Mouse (Mus musculus) heart, embryonic 14.5 days (tissue): ENCODE measurements around the gene Ncor2. TPM values are rescaled to one million over a fixed set of nuclear protein-coding genes. Genes with fewer than 3 reads are reported as not detected.

Experiments
- ATAC-seq: fragments of 200-750 bp; cut with Nextera tagmentation; 2 replicates; pipeline ENCODE4 v1.8.0; 2017; ENCODE audit warnings: low read depth, moderate TSS enrichment; ENCODE audit not compliant: insufficient number of reproducible peaks, insufficient read depth, low FRiP score
- H3K27ac ChIP-seq, 2 experiments: fragments of 200-500 bp in 1 of 2; fragments of 300-500 bp in 1 of 2; sonication (generic) in 1 of 2; replicated peaks in 1 of 2; 2 replicates each; pipeline ENCODE4 v1.5.1; 2012 to 2014; ENCODE audit warnings: low read depth in 2 of 2, low read length in 2 of 2, control low read depth in 1 of 2, mild to moderate bottlenecking in 1 of 2, mixed read lengths in 1 of 2; ENCODE audit not compliant: control insufficient read depth in 1 of 2, insufficient read depth in 1 of 2
- H3K27me3 ChIP-seq: fragments of 300-500 bp; sonication (generic); 2 replicates; pipeline ENCODE4 v1.6.1; 2014; ENCODE audit warnings: mild to moderate bottlenecking, low read length, control low read depth; ENCODE audit not compliant: control insufficient read depth, insufficient read depth
- H3K36me3 ChIP-seq: fragments of 300-500 bp; sonication (generic); 2 replicates; pipeline ENCODE4 v1.6.1; 2014; ENCODE audit warnings: mild to moderate bottlenecking, control low read depth, low read length, mixed read lengths; ENCODE audit not compliant: control insufficient read depth, insufficient read depth
- H3K4me1 ChIP-seq, 2 experiments: fragments of 200-500 bp in 1 of 2; fragments of 300-500 bp in 1 of 2; sonication (generic) in 1 of 2; 2 replicates each; pipeline ENCODE4 v1.6.1; 2012 to 2014; ENCODE audit warnings: low read length in 2 of 2, control low read depth in 1 of 2, mixed read lengths in 1 of 2; ENCODE audit not compliant: control insufficient read depth in 2 of 2, insufficient read depth in 2 of 2
- H3K4me2 ChIP-seq: fragments of 300-500 bp; sonication (generic); 2 replicates; pipeline ENCODE4 v1.6.1; 2014; ENCODE audit warnings: mild to moderate bottlenecking, low read length
- H3K4me3 ChIP-seq, 2 experiments: fragments of 200-500 bp in 1 of 2; fragments of 300-500 bp in 1 of 2; sonication (generic) in 1 of 2; 2 replicates each; pipeline ENCODE4 v1.5.1; 2012 to 2014; ENCODE audit warnings: low read length in 2 of 2, mild to moderate bottlenecking in 2 of 2, control low read depth in 1 of 2, low read depth in 1 of 2, moderate library complexity in 1 of 2; ENCODE audit not compliant: control insufficient read depth in 1 of 2, insufficient read depth in 1 of 2
- H3K9ac ChIP-seq: fragments of 300-500 bp; sonication (generic); 2 replicates; pipeline ENCODE4 v1.6.1; 2014; ENCODE audit warnings: mild to moderate bottlenecking, low read length
- H3K9me3 ChIP-seq: fragments of 300-500 bp; sonication (generic); 2 replicates; pipeline ENCODE4 v1.6.1; 2016; ENCODE audit warnings: low read length, control low read depth; ENCODE audit not compliant: control insufficient read depth
- WGBS: fragments of 180-500 bp; shearing (Covaris S2); extraction: QIAGEN DNeasy Blood & Tissue Kit; methylation state at CpG from one replicate; pipeline ENCODE4 v1.1.7; 2014; 5-methylcytosine and 5-hydroxymethylcytosine counted together
- polyA plus RNA-seq: library from polyadenylated mRNA; unstranded; fragments of >200 nt; fragmentation: Nextera tagmentation; extraction: Ambion mirVana; gene quantifications from 2 replicates; pipeline ENCODE4 v1.2.1, GENCODE M21; 2014

Gene Ncor2
- 16.2 and 17.6 TPM in 2 replicates for polyA plus RNA-seq

DNA sequence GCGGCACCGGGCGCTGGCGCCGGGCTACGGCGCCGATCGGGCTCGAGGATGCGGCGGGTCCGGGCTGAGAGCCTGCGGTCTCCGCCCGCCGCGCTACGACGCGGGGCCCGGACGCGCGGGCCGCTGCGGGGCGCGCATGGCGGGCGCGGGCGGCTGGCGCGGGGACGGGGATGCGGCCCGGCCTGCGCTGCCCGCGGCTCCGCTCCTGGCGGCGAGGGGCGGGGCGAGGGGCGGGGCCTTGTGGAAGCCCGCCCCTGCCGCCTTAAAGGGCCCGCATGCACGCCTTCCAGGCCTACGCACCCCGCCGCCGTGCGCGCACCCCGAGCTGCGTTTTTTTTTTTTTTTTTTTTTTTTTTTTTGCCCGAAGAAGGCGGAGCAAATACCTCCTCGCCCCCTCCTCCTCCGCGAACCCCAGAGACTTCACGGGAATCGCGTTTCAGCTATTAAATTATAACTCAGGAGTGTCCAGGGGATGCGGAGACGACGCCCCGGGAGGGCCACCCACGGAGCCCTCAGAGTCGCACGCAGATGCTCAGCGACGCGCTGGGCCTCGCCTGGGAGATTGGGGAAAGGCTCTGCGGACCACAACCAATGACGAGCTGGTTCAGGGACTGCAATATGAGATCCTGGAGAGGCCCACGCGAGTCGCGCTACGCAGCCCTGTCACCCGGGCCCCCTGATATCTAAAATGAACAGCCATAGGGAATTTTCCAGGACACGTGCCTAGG lies at the start of gene Ncor2:
Gene Ncor2, minus strand, starts transcription at position 213 of the 728 bp plus-strand sequence.
- Histone ChIP-seq H3K27ac (peak within 1 kb of the TSS; percentile 46 to 93), H3K4me1 (peaks cover 38 to 47% of the 10 kb centered on the region in 2 experiments), H3K4me3 (peak within 1 kb of the TSS; percentile 86 to 92), H3K9me3 (no peaks in the 10 kb centered on the region), H3K36me3 (no peaks in the 10 kb centered on the region), H3K4me2 (peak within 1 kb of the TSS; percentile 71), H3K27me3 (no peaks in the 10 kb centered on the region), H3K9ac (peak within 1 kb of the TSS; percentile 90)
- under 1% methylated on average over 61 of the region's 87 CpGs for WGBS
- peak; percentile 75 for ATAC-seq

DNA sequence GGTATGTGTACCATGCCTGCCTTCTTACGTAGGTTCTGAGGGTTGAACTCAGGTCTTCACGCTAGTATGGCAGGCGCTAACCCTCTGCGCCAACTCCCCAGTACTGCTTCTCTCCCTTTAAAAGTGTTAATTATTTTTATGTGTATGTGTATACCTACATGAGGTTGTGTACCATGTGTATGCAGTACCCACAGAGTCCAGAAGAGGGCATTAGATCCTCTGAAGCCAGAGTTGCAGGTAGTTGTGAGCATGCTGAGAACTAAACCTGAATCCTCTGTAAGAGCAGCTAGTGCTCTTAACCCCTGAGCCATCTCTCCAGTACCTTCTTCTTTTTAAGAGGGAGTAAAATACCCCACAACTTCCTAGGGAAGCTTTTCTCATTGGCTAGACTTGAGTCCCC lies 48.7 kb upstream of the Ncor2 start:
- Histone ChIP-seq H3K27me3 (no peaks in the 10 kb centered on the region), H3K9me3 (peaks cover 7% of the 10 kb centered on the region; the same call in 1 of the 2 replicates), H3K4me3 (no peak overlapping the region), H3K4me2 (no peak overlapping the region), H3K27ac (no peak overlapping the region), H3K4me1 (peaks cover 2 to 3% of the 10 kb centered on the region in 2 experiments; a peak in 3 of 4 replicates), H3K36me3 (no peaks in the 10 kb centered on the region), H3K9ac (no peak overlapping the region)
- ATAC-seq = no peak
- 94% methylated on average over 4 of the region's 4 CpGs for WGBS

DNA sequence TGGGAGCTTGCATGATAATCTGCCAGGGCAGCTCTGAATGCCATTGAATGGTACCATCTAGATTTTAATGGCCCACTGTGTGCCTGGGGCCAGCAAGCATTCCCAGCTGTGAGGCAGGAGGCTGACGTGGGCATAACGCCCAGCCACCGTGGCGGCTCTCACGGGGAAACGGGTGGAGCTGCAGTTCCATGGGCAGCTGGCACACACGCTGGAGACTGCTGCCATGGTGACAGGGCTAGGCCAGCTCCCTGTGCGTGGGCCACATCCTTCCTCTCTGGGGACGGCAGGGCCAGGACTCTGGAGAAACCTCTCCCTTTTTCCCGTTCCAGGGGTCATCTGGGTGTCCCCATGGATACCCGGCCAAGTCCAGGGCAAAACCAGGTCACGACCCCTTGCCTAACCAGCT lies 47.2 kb upstream of the Ncor2 start:
- Histone ChIP-seq H3K9ac (no peak overlapping the region), H3K27me3 (no peaks in the 10 kb centered on the region), H3K4me3 (no peak overlapping the region), H3K36me3 (no peaks in the 10 kb centered on the region), H3K27ac (no peak overlapping the region), H3K4me2 (no peak overlapping the region), H3K9me3 (peaks cover 7% of the 10 kb centered on the region; the same call in 1 of the 2 replicates), H3K4me1 (peaks cover 16% of the 10 kb centered on the region in 2 experiments)
- no peak for ATAC-seq
- WGBS = 70% methylated on average over 12 of the region's 12 CpGs

DNA sequence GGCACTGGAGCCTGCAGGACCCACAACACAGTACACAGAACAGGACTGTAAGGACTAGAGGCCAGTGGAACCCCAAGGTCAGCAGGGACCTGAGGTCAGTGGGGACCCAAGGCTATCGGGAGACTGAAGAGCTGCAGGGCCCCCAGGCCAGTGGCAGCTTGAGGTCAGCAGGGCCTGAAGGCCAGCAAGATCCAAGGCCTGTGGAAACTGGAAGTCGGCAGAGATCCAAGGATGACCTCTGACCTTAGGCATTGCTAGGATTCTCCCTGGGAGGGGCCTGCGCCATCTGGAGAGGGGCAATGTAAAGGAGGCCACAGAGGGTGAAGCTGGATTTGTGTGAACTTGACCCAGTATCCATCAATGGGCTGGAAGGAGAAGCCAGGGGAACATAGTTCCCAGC lies 45.9 kb upstream of the Ncor2 start:
- no peak overlapping the region for H3K4me2 ChIP-seq
- H3K4me3 ChIP-seq = no peak overlapping the region
- peaks cover 7% of the 10 kb centered on the region; the same call in 1 of the 2 replicates for H3K9me3 ChIP-seq
- ATAC-seq = no peak
- H3K27ac ChIP-seq = no peak overlapping the region
- no peaks in the 10 kb centered on the region for H3K36me3 ChIP-seq
- WGBS = 39% methylated on average over 3 of the region's 3 CpGs
- H3K27me3 ChIP-seq = no peaks in the 10 kb centered on the region
- no peak overlapping the region for H3K9ac ChIP-seq
- peaks cover 16 to 17% of the 10 kb centered on the region in 2 experiments for H3K4me1 ChIP-seq

DNA sequence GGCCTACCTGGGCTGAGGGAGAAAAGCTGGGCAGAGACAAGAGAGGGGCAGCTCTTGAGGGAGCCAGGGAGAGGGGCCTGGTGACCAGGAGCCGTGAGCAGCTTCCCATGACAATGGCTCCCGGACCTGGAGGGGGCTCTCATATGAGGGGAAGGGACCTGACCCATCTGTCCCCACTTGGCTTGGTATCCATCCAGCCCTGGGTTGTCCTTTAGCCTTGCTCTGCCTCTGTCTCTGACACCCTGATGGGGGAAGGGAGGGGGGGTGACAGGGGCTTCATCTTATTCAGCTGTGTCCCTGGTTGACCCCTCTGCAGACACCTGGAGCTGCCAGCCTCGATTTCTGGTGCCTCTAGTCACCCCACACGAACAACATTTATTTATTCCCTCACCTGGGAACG lies 44.9 kb upstream of the Ncor2 start:
- H3K9ac ChIP-seq = no peak overlapping the region
- ATAC-seq = no peak
- H3K27ac ChIP-seq = no peak overlapping the region

DNA sequence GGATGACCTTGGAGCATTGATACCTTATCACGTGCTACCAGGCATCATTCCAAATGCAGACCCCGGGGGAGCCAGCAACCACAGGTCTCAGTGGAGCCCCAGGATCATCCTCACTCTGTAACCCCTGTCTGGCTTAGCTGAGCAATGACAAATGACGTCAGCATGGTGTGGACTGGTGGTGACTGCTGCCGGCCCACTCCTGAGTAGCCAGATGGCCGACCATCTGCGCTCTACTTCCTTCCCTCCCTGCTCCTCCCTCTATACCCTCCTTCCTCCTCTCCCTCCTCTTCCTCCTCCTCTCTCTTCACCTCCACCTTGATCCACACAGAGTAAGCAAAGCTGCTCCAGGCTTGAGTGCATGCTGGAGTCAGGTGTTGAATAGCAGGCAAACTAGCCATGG lies 43.7 kb upstream of the Ncor2 start:
- no peak overlapping the region for H3K9ac ChIP-seq
- 23% methylated on average over 6 of the region's 6 CpGs for WGBS
- no peak overlapping the region for H3K4me3 ChIP-seq
- ATAC-seq = 0 out of 2 replicates have a peak, but pooled peaks have one; percentile 10
- H3K36me3 ChIP-seq = no peaks in the 10 kb centered on the region
- H3K4me2 ChIP-seq = no peak overlapping the region
- no peaks in the 10 kb centered on the region for H3K27me3 ChIP-seq
- H3K4me1 ChIP-seq = peaks cover 20 to 22% of the 10 kb centered on the region in 2 experiments
- peaks cover 3% of the 10 kb centered on the region; the same call in 1 of the 2 replicates for H3K9me3 ChIP-seq
- no peak overlapping the region for H3K27ac ChIP-seq

More for the DNA sequence above, 44.9 kb upstream of the Ncor2 start:
- no peak overlapping the region for H3K4me2 ChIP-seq
- 77% methylated on average over 5 of the region's 5 CpGs for WGBS
- no peaks in the 10 kb centered on the region for H3K27me3 ChIP-seq
- H3K4me1 ChIP-seq = peaks cover 16 to 17% of the 10 kb centered on the region in 2 experiments
- H3K9me3 ChIP-seq = peaks cover 7% of the 10 kb centered on the region; the same call in 1 of the 2 replicates
- no peak overlapping the region for H3K4me3 ChIP-seq
- no peaks in the 10 kb centered on the region for H3K36me3 ChIP-seq

DNA sequence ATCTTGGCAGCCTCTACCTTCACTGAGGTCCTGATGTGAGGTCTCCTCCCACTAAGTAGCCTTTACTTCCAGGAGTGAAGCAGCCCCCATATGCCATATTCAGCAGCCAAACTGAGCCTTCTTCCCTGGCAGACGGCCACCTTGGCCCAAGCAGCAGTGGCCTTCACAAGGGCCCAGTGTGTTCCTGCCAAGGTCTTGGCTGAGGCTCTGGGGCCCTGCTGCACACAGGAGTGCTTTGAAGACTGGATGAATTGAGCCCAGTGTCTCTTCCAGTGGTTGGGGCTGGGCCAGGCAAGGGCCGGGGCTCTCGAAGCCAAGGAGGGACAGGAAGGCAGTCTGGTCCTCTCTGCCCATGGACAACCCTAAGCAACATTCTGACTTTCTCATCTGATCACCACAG lies 42.8 kb upstream of the Ncor2 start:
- Histone ChIP-seq H3K36me3 (no peaks in the 10 kb centered on the region), H3K9ac (no peak overlapping the region), H3K4me2 (no peak overlapping the region), H3K27ac (0 out of 4 replicates have a peak overlapping the region, but pooled peaks of 1 of the 2 experiments have one; percentile 10), H3K4me1 (peaks cover 20 to 23% of the 10 kb centered on the region in 2 experiments), H3K9me3 (no peaks in the 10 kb centered on the region), H3K4me3 (no peak overlapping the region), H3K27me3 (no peaks in the 10 kb centered on the region)
- peak; percentile 65; the same call in 1 of the 2 replicates for ATAC-seq
- 58% methylated on average over 3 of the region's 3 CpGs for WGBS
